Mouse (Mus musculus): ENCODE data around the gene Pear1. TPM values are rescaled to one million over a fixed set of nuclear protein-coding genes. Genes with fewer than 3 reads are reported as not detected.

Pear1 gene
- polyA plus RNA-seq, 1 experiment = 0.65 TPM

- TF ChIP-seq TCF12 (IDR thresholded peaks at IDR 0.05; ENCODE audit: insufficient read depth, poor library complexity, severe bottlenecking) (no peak), MYOG (IDR thresholded peaks at IDR 0.05; ENCODE audit: control insufficient read depth in 1 of 3, insufficient read depth in 1 of 3, insufficient read length in 2 of 3, low read depth in 2 of 3) (no peak), CEBPB (IDR thresholded peaks at IDR 0.05; ENCODE audit: insufficient read depth, poor library complexity, severe bottlenecking) (no peak), POLR2AphosphoS2 (IDR thresholded peaks at IDR 0.05; ENCODE audit: insufficient read length, low read depth) (no peak), TCF3 (IDR thresholded peaks at IDR 0.05; ENCODE audit: insufficient read length, low read depth) (no peak)
- no peaks in the 10 kb centered on the region for H3K36me3 ChIP-seq (ENCODE audit: control insufficient read depth, insufficient read depth)
Observed at GRCm38 (mm10) chr3:87753829-87754228, 70.3 kb downstream of the Pear1 start.

GRCm38 (mm10) chr3:87752567-87752966 lies 71.5 kb downstream of the Pear1 start:
- Histone ChIP-seq H3ac (ENCODE audit: control insufficient read depth, insufficient read length) (no peak overlapping the region), H3K4me2 (ENCODE audit: low read depth) (no peak overlapping the region), H3K27me3 (ENCODE audit: control insufficient read depth, insufficient read depth, insufficient read length) (peaks cover 7% of the 10 kb centered on the region), H3K4me3 (no peak overlapping the region), H3K36me3 (ENCODE audit: control insufficient read depth, insufficient read depth) (no peaks in the 10 kb centered on the region), H3K79me2 (ENCODE audit: control insufficient read depth, insufficient read depth) (no peaks in the 10 kb centered on the region)
- TF ChIP-seq TCF12 (IDR thresholded peaks at IDR 0.05; ENCODE audit: insufficient read depth, poor library complexity, severe bottlenecking) = no peak
- TF ChIP-seq USF1 (IDR thresholded peaks at IDR 0.05; ENCODE audit: low read depth) = no peak
- no peak for TF ChIP-seq POLR2A (IDR thresholded peaks at IDR 0.05; ENCODE audit: insufficient read length, low read depth)
- no peak for TF ChIP-seq CEBPB (IDR thresholded peaks at IDR 0.05; ENCODE audit: insufficient read depth, poor library complexity, severe bottlenecking)
- TF ChIP-seq TCF3 (IDR thresholded peaks at IDR 0.05; ENCODE audit: insufficient read length, low read depth) = no peak
- TF ChIP-seq MYOG (IDR thresholded peaks at IDR 0.05; ENCODE audit: control insufficient read depth in 1 of 3, insufficient read depth in 1 of 3, insufficient read length in 2 of 3, low read depth in 2 of 3) = no peak
- no peak for TF ChIP-seq SRF (IDR thresholded peaks at IDR 0.05; ENCODE audit: control insufficient read depth, insufficient read length, low read depth)
- TF ChIP-seq E2F4 (IDR thresholded peaks at IDR 0.05; ENCODE audit: insufficient read depth) = no peak
- no peak for TF ChIP-seq REST (IDR thresholded peaks at IDR 0.05; ENCODE audit: insufficient read depth, insufficient read length)
- no peak for TF ChIP-seq MAX (IDR thresholded peaks at IDR 0.05; ENCODE audit: low read depth)
- no peak for TF ChIP-seq POLR2AphosphoS2 (IDR thresholded peaks at IDR 0.05; ENCODE audit: insufficient read length, low read depth)
- no peak for TF ChIP-seq MYOD1 (IDR thresholded peaks at IDR 0.05; ENCODE audit: control insufficient read depth in 1 of 3, insufficient read length in 2 of 3, low read depth in 2 of 3)

More at GRCm38 (mm10) chr3:87753829-87754228, 70.3 kb downstream of the Pear1 start:
- Histone ChIP-seq H3K4me2 (ENCODE audit: low read depth) (no peak overlapping the region), H3ac (ENCODE audit: control insufficient read depth, insufficient read length) (no peak overlapping the region), H3K4me3 (no peak overlapping the region), H3K79me2 (ENCODE audit: control insufficient read depth, insufficient read depth) (no peaks in the 10 kb centered on the region), H3K27me3 (ENCODE audit: control insufficient read depth, insufficient read depth, insufficient read length) (peaks cover 7% of the 10 kb centered on the region)

- Histone ChIP-seq H3K36me3 (ENCODE audit: control insufficient read depth, insufficient read depth) (no peaks in the 10 kb centered on the region), H3K4me3 (no peak overlapping the region), H3K4me2 (ENCODE audit: low read depth) (no peak overlapping the region), H3K79me2 (ENCODE audit: control insufficient read depth, insufficient read depth) (no peaks in the 10 kb centered on the region), H3K27me3 (ENCODE audit: control insufficient read depth, insufficient read depth, insufficient read length) (peaks cover 7% of the 10 kb centered on the region), H3ac (ENCODE audit: control insufficient read depth, insufficient read length) (no peak overlapping the region)
- TF ChIP-seq POLR2AphosphoS2 (IDR thresholded peaks at IDR 0.05; ENCODE audit: insufficient read length, low read depth) (no peak), SRF (IDR thresholded peaks at IDR 0.05; ENCODE audit: control insufficient read depth, insufficient read length, low read depth) (no peak), MYOG (IDR thresholded peaks at IDR 0.05; ENCODE audit: control insufficient read depth in 1 of 3, insufficient read depth in 1 of 3, insufficient read length in 2 of 3, low read depth in 2 of 3) (no peak), CEBPB (IDR thresholded peaks at IDR 0.05; ENCODE audit: insufficient read depth, poor library complexity, severe bottlenecking) (no peak), TCF3 (IDR thresholded peaks at IDR 0.05; ENCODE audit: insufficient read length, low read depth) (no peak), POLR2A (IDR thresholded peaks at IDR 0.05; ENCODE audit: insufficient read length, low read depth) (no peak)
Observed at GRCm38 (mm10) chr3:87749977-87750376, 74.1 kb downstream of the Pear1 start.

- H3K27me3 ChIP-seq (ENCODE audit: control insufficient read depth, insufficient read depth, insufficient read length) = peaks cover 7% of the 10 kb centered on the region
- TF ChIP-seq MAX (IDR thresholded peaks at IDR 0.05; ENCODE audit: low read depth) = no peak
- TF ChIP-seq MYOD1 (IDR thresholded peaks at IDR 0.05; ENCODE audit: control insufficient read depth in 1 of 3, insufficient read length in 2 of 3, low read depth in 2 of 3) = no peak
- no peak for TF ChIP-seq POLR2A (IDR thresholded peaks at IDR 0.05; ENCODE audit: insufficient read length, low read depth)
- no peak for TF ChIP-seq MYOG (IDR thresholded peaks at IDR 0.05; ENCODE audit: control insufficient read depth in 1 of 3, insufficient read depth in 1 of 3, insufficient read length in 2 of 3, low read depth in 2 of 3)
- TF ChIP-seq USF1 (IDR thresholded peaks at IDR 0.05; ENCODE audit: low read depth) = no peak
- TF ChIP-seq SRF (IDR thresholded peaks at IDR 0.05; ENCODE audit: control insufficient read depth, insufficient read length, low read depth) = no peak
- no peak for TF ChIP-seq E2F4 (IDR thresholded peaks at IDR 0.05; ENCODE audit: insufficient read depth)
- TF ChIP-seq REST (IDR thresholded peaks at IDR 0.05; ENCODE audit: insufficient read depth, insufficient read length) = no peak
- TF ChIP-seq POLR2AphosphoS2 (IDR thresholded peaks at IDR 0.05; ENCODE audit: insufficient read length, low read depth) = no peak
- no peak for TF ChIP-seq CEBPB (IDR thresholded peaks at IDR 0.05; ENCODE audit: insufficient read depth, poor library complexity, severe bottlenecking)
- TF ChIP-seq TCF3 (IDR thresholded peaks at IDR 0.05; ENCODE audit: insufficient read length, low read depth) = no peak
- TF ChIP-seq TCF12 (IDR thresholded peaks at IDR 0.05; ENCODE audit: insufficient read depth, poor library complexity, severe bottlenecking) = no peak
- H3ac ChIP-seq (ENCODE audit: control insufficient read depth, insufficient read length) = no peak overlapping the region
- H3K4me3 ChIP-seq = no peak overlapping the region
- H3K79me2 ChIP-seq (ENCODE audit: control insufficient read depth, insufficient read depth) = no peaks in the 10 kb centered on the region
- H3K4me2 ChIP-seq (ENCODE audit: low read depth) = no peak overlapping the region
- no peaks in the 10 kb centered on the region for H3K36me3 ChIP-seq (ENCODE audit: control insufficient read depth, insufficient read depth)
Observed at GRCm38 (mm10) chr3:87749036-87749435, 75.1 kb downstream of the Pear1 start.

DNA sequence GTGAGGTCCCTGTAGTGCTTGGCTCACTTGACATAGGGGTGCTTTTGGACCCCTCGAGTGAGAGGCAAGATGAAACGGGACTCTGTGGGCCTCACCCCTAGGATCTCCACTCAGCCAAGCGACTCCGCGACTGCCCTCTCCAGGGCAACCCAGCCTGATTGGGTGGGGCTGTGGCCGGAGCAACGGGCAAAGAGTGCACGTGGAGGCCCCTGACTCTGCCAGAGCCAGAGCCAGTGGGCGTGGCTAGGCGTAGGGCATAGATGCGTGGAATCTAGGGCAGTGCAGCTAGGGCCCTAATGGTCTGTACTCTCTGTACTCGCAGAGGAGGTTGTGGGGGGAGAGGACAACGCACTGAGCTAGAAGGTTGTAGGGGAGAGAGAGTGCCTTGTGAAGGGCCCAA lies 75.7 kb downstream of the Pear1 start, which contains the start of gene Lrrc71:
Gene Lrrc71 (minus strand): TSS at position 195 of the 400 bp plus-strand sequence.
- H3K36me3 ChIP-seq (ENCODE audit: control insufficient read depth, insufficient read depth) = no peaks in the 10 kb centered on the region
- no peak within 1 kb of the TSS for H3K4me2 ChIP-seq (ENCODE audit: low read depth)
- peaks cover 3% of the 10 kb centered on the region for H3K27me3 ChIP-seq (ENCODE audit: control insufficient read depth, insufficient read depth, insufficient read length)
- H3K79me2 ChIP-seq (ENCODE audit: control insufficient read depth, insufficient read depth) = no peaks in the 10 kb centered on the region
- no peak within 1 kb of the TSS for H3ac ChIP-seq (ENCODE audit: control insufficient read depth, insufficient read length)
- no peak for TF ChIP-seq SRF (IDR thresholded peaks at IDR 0.05; ENCODE audit: control insufficient read depth, insufficient read length, low read depth)
- no peak for TF ChIP-seq TCF3 (IDR thresholded peaks at IDR 0.05; ENCODE audit: insufficient read length, low read depth)
- TF ChIP-seq MAX (IDR thresholded peaks at IDR 0.05; ENCODE audit: low read depth) = no peak
- TF ChIP-seq CEBPB (IDR thresholded peaks at IDR 0.05; ENCODE audit: insufficient read depth, poor library complexity, severe bottlenecking) = no peak
- TF ChIP-seq POLR2AphosphoS2 (IDR thresholded peaks at IDR 0.05; ENCODE audit: insufficient read length, low read depth) = no peak
- no peak for TF ChIP-seq POLR2A (IDR thresholded peaks at IDR 0.05; ENCODE audit: insufficient read length, low read depth)
- TF ChIP-seq MYOD1 (IDR thresholded peaks at IDR 0.05; ENCODE audit: control insufficient read depth in 1 of 3, insufficient read length in 2 of 3, low read depth in 2 of 3) = no peak
- TF ChIP-seq REST (IDR thresholded peaks at IDR 0.05; ENCODE audit: insufficient read depth, insufficient read length) = no peak
- TF ChIP-seq E2F4 (IDR thresholded peaks at IDR 0.05; ENCODE audit: insufficient read depth) = no peak
- TF ChIP-seq MYOG (IDR thresholded peaks at IDR 0.05; ENCODE audit: control insufficient read depth in 1 of 3, insufficient read depth in 1 of 3, insufficient read length in 2 of 3, low read depth in 2 of 3) = no peak
- no peak for TF ChIP-seq TCF12 (IDR thresholded peaks at IDR 0.05; ENCODE audit: insufficient read depth, poor library complexity, severe bottlenecking)
- TF ChIP-seq USF1 (IDR thresholded peaks at IDR 0.05; ENCODE audit: low read depth) = no peak
- no peak within 1 kb of the TSS for H3K4me3 ChIP-seq

All from myocyte (in vitro differentiated cells).